Mouse (Mus musculus) hindbrain, embryonic 11.5 days (tissue): Measurements from ENCODE around the gene Maea. TPM values are rescaled to one million over a fixed set of nuclear protein-coding genes. Genes with fewer than 3 reads are reported as not detected.

ENCODE experiments used
- ATAC-seq: fragments of 200-750 bp; cut with Nextera tagmentation; 2 replicates; pipeline ENCODE4 v1.8.0; 2017; ENCODE audit warnings: mild to moderate bottlenecking, moderate TSS enrichment, moderate library complexity; ENCODE audit not compliant: low FRiP score
- DNase-seq: peaks from one replicate; pipeline ENCODE4 v3.0.0-alpha.2; 2015; ENCODE audit warnings: low spot score
- H3K27ac ChIP-seq: fragments of 300-500 bp; sonication (generic); 2 replicates; pipeline ENCODE4 v1.5.1; 2014; ENCODE audit warnings: mild to moderate bottlenecking, low read depth, low read length
- H3K27me3 ChIP-seq: fragments of 300-500 bp; sonication (generic); 2 replicates; pipeline ENCODE4 v1.6.1; 2014; ENCODE audit warnings: mild to moderate bottlenecking, low read length, moderate library complexity, mixed read lengths; ENCODE audit not compliant: control insufficient read depth, insufficient read depth
- H3K36me3 ChIP-seq: fragments of 300-500 bp; sonication (generic); 2 replicates; pipeline ENCODE4 v1.6.1; 2014; ENCODE audit warnings: mild to moderate bottlenecking, low read length, moderate library complexity, mixed read lengths; ENCODE audit not compliant: control insufficient read depth, insufficient read depth
- H3K4me1 ChIP-seq: fragments of 300-500 bp; sonication (generic); replicated peaks from 2 replicates; pipeline ENCODE4 v1.6.1; 2014; ENCODE audit warnings: low read length, mixed read lengths; ENCODE audit not compliant: control insufficient read depth, insufficient read depth
- H3K4me2 ChIP-seq: fragments of 300-500 bp; sonication (generic); replicated peaks from 2 replicates; pipeline ENCODE4 v1.6.1; 2014; ENCODE audit warnings: mild to moderate bottlenecking, low read depth, low read length
- H3K4me3 ChIP-seq: fragments of 300-500 bp; sonication (generic); 2 replicates; pipeline ENCODE4 v1.5.1; 2014; ENCODE audit warnings: low read depth, low read length
- H3K9ac ChIP-seq: fragments of 300-500 bp; sonication (generic); 2 replicates; pipeline ENCODE4 v1.6.1; 2014; ENCODE audit warnings: low read depth, low read length
- H3K9me3 ChIP-seq: fragments of 300-500 bp; sonication (generic); 2 replicates; pipeline ENCODE4 v1.6.1; 2016; ENCODE audit warnings: low read length; ENCODE audit not compliant: control insufficient read depth
- WGBS: fragments of 180-500 bp; shearing (Covaris S2); extraction: QIAGEN DNeasy Blood & Tissue Kit; methylation state at CpG from one replicate; pipeline ENCODE4 v1.1.7; 2014; 5-methylcytosine and 5-hydroxymethylcytosine counted together
- polyA plus RNA-seq: library from polyadenylated mRNA; unstranded; fragments of >200 nt; fragmentation: Nextera tagmentation; extraction: Ambion mirVana; gene quantifications from 2 replicates; pipeline ENCODE4 v1.2.1, GENCODE M21; 2014

The Maea gene
- polyA plus RNA-seq, 1 experiment from 2014 or later = 133 TPM

DNA sequence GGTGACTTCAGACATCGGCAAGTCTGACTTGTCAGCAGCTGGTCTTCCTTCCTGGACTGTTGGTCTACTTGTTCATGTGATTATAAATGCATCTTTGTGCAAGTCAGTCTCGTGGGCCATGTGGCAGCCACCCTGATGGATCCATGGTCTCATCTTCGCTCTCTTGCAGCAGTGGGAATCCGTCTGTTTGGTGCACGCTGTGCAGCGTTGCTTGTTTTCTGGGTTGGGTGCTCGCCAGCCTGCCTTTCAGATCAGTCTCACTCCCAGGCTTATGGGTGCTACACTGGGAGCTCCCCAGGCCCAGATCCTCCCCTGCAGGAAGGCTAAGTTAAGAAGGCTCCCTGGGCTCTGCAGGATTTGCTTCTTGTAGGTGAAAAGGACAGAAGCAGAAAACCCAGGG, 61.5 kb downstream of the Maea start:
- H3K9me3 ChIP-seq = no peaks in the 10 kb centered on the region
- H3K4me1 ChIP-seq = no peaks in the 10 kb centered on the region

DNA sequence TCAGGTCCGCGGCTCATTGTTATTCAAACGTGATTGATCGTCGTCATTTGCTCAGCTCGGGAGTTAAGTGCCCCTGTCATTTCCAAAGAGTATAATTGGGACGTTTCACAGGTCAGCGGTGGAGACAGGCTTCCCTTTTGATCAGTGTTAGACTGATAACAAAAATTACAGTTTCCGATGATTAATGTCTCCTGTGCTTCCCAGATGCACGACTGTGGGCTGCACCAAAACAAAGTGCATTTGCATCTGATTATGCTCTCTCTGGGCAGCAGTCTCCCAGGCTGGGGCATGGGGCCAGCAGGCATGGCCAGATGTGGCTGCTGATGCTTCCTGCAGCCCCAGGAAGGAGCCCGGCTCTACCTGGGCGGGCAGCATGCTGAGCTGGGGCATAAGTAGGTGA, 65.5 kb downstream of the Maea start:
- no peaks in the 10 kb centered on the region for H3K9me3 ChIP-seq
- no peaks in the 10 kb centered on the region for H3K27me3 ChIP-seq
- WGBS = 50% methylated on average over 12 of the region's 12 CpGs
- H3K4me2 ChIP-seq = no peak overlapping the region
- no peak overlapping the region for H3K9ac ChIP-seq
- H3K36me3 ChIP-seq = no peaks in the 10 kb centered on the region
- no peaks in the 10 kb centered on the region for H3K4me1 ChIP-seq
- ATAC-seq (0 out of 2 replicates have a peak, but pooled peaks have one; percentile 25), DNase-seq (peak; percentile 9)
- H3K27ac ChIP-seq = no peak overlapping the region
- no peak overlapping the region for H3K4me3 ChIP-seq

More for the DNA sequence above, 61.5 kb downstream of the Maea start:
- DNase-seq (no peak), ATAC-seq (no peak)
- Histone ChIP-seq H3K27me3 (no peaks in the 10 kb centered on the region), H3K4me2 (no peak overlapping the region), H3K4me3 (no peak overlapping the region), H3K36me3 (no peaks in the 10 kb centered on the region), H3K27ac (no peak overlapping the region), H3K9ac (no peak overlapping the region)
- WGBS = 84% methylated on average over 7 of the region's 7 CpGs

DNA sequence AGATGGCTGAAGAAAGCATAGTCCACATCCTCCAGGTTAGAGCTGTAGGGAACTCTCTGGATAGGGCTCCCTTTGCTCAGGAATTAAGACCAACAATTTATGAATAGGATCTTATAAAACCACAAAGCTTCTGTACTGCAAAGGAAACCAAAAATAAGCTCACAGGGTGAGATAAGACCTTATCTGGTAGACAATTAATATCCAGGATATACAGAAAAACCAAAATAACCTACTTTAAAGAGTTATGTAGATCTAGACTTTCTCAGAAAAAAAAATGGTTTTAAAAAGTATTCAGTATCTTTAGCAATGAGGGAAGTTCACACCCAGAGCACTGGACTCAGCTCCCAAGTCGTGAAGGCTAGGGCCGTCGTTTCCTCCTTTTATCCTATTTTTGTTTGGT, 85.0 kb downstream of the Maea start:
- no peak overlapping the region for H3K9ac ChIP-seq
- no peaks in the 10 kb centered on the region for H3K36me3 ChIP-seq
- ATAC-seq (no peak), DNase-seq (no peak)
- no peaks in the 10 kb centered on the region for H3K27me3 ChIP-seq
- no peaks in the 10 kb centered on the region for H3K9me3 ChIP-seq
- no peak overlapping the region for H3K4me2 ChIP-seq
- WGBS = 84% methylated on average over 3 of the region's 3 CpGs
- H3K4me3 ChIP-seq = no peak overlapping the region
- no peaks in the 10 kb centered on the region for H3K4me1 ChIP-seq
- no peak overlapping the region for H3K27ac ChIP-seq

Other genes with a start within 250 kb of the Maea start
- gene Slc5a1, start 231.3 kb upstream of the Maea start, polyA plus RNA-seq = not detected in 2 replicates
- gene Spon2, start 117.1 kb upstream of the Maea start, polyA plus RNA-seq = 3.4 and 4.5 TPM in 2 replicates
- gene Ctbp1, start 60.5 kb upstream of the Maea start, polyA plus RNA-seq = 456 and 518 TPM in 2 replicates
- 6.9 and 7.9 TPM in 2 replicates for gene Uvssa, start 43.0 kb downstream of the Maea start, polyA plus RNA-seq
- 0.32 and 0.60 TPM in 2 replicates for gene Nkx1-1, start 98.5 kb downstream of the Maea start, polyA plus RNA-seq